Mouse (Mus musculus) heart, postnatal 0 days (tissue): ENCODE measurements around the gene Gm10271. TPM values are rescaled to one million over a fixed set of nuclear protein-coding genes. Genes with fewer than 3 reads are reported as not detected.

Experiments used
- ATAC-seq: fragments of 200-750 bp; cut with Nextera tagmentation; 2 replicates; pipeline ENCODE4 v1.8.0; 2017; ENCODE audit warnings: low read depth, moderate number of reproducible peaks, moderate library complexity; ENCODE audit not compliant: insufficient read depth
- DNase-seq: peaks from one replicate; pipeline ENCODE4 v3.0.0-alpha.2; 2016; ENCODE audit warnings: low spot score
- H3K27ac ChIP-seq: fragments of 300-500 bp; sonication (generic); 2 replicates; pipeline ENCODE4 v1.5.1; 2014; ENCODE audit warnings: low read depth, mild to moderate bottlenecking
- H3K27me3 ChIP-seq: fragments of 300-500 bp; sonication (generic); 2 replicates; pipeline ENCODE4 v1.6.1; 2014; ENCODE audit warnings: low read length, mixed read lengths; ENCODE audit not compliant: control insufficient read depth, insufficient read depth
- H3K36me3 ChIP-seq: fragments of 300-500 bp; sonication (generic); replicated peaks from 2 replicates; pipeline ENCODE4 v1.6.1; 2014; ENCODE audit warnings: low read length, mixed read lengths; ENCODE audit not compliant: control insufficient read depth, insufficient read depth
- H3K4me1 ChIP-seq: fragments of 300-500 bp; sonication (generic); 2 replicates; pipeline ENCODE4 v1.6.1; 2014; ENCODE audit warnings: antibody characterized with exemption; ENCODE audit not compliant: control insufficient read depth, insufficient read depth
- H3K4me2 ChIP-seq: fragments of 300-500 bp; sonication (generic); 2 replicates; pipeline ENCODE4 v1.6.1; 2014; ENCODE audit warnings: low read depth, mild to moderate bottlenecking, low read length, moderate library complexity
- H3K4me3 ChIP-seq: fragments of 300-500 bp; sonication (generic); 2 replicates; pipeline ENCODE4 v1.5.1; 2014; ENCODE audit warnings: low read depth, low read length
- H3K9ac ChIP-seq: fragments of 300-500 bp; sonication (generic); replicated peaks from 2 replicates; pipeline ENCODE4 v1.6.1; 2014; ENCODE audit warnings: low read depth, low read length, mixed read lengths
- H3K9me3 ChIP-seq: fragments of 300-500 bp; sonication (generic); replicated peaks from 2 replicates; pipeline ENCODE4 v1.6.1; 2016; ENCODE audit warnings: low read length; ENCODE audit not compliant: control insufficient read depth
- CTCF ChIP-seq: IDR thresholded peaks from 2 replicates; pipeline ENCODE4 v1.5.1; 2016; ENCODE audit warnings: antibody characterized with exemption, control low read depth, low read depth
- EP300 ChIP-seq: IDR thresholded peaks from 2 replicates; pipeline ENCODE4 v1.6.1; 2016; ENCODE audit warnings: antibody characterized with exemption, low read depth
- WGBS: fragments of 180-500 bp; shearing (Covaris S2); extraction: QIAGEN DNeasy Blood & Tissue Kit; methylation state at CpG from one replicate; pipeline ENCODE4 v1.1.7; 2014; 5-methylcytosine and 5-hydroxymethylcytosine counted together
- polyA plus RNA-seq: library from polyadenylated mRNA; unstranded; fragments of >200 nt; fragmentation: Nextera tagmentation; extraction: Ambion mirVana; gene quantifications from 2 replicates; pipeline ENCODE4 v1.2.1, GENCODE M21; 2015
- total RNA-seq: library from RNA; depleted of rRNA; stranded (reverse); fragments of >200 nt; gene quantifications from 2 replicates; pipeline ENCODE4 v1.2.3, GENCODE M21; 2014; ENCODE audit warnings: low replicate concordance

Gene Gm10271
- total and polyA plus RNA-seq, 2 experiments from 2014 or later = not detected

GRCm38 (mm10) chr10:116998716-116999455 lies 26.5 kb upstream of the Gm10271 start:
- peaks cover 17% of the 10 kb centered on the region for H3K4me1 ChIP-seq
- no peak overlapping the region for H3K9ac ChIP-seq
- H3K27me3 ChIP-seq = no peaks in the 10 kb centered on the region
- TF ChIP-seq EP300 = no peak
- TF ChIP-seq CTCF = no peak
- H3K4me3 ChIP-seq = no peak overlapping the region
- no peaks in the 10 kb centered on the region for H3K36me3 ChIP-seq
- DNase-seq (no peak), ATAC-seq (no peak)
- 69% methylated on average over 17 of the region's 17 CpGs for WGBS
- no peak overlapping the region for H3K27ac ChIP-seq
- H3K9me3 ChIP-seq = no peaks in the 10 kb centered on the region
- no peak overlapping the region for H3K4me2 ChIP-seq

- H3K9ac ChIP-seq = no peak overlapping the region
- H3K27me3 ChIP-seq = no peaks in the 10 kb centered on the region
- H3K9me3 ChIP-seq = no peaks in the 10 kb centered on the region
- H3K36me3 ChIP-seq = no peaks in the 10 kb centered on the region
- peak overlapping the region; percentile 78 for H3K27ac ChIP-seq
- TF ChIP-seq CTCF (no peak), EP300 (peak; percentile 59; the same call in 1 of the 2 replicates)
- peak; percentile 90 for DNase-seq
- H3K4me1 ChIP-seq = peaks cover 17% of the 10 kb centered on the region
- WGBS = 23% methylated on average over 6 of the region's 6 CpGs
- no peak overlapping the region for H3K4me2 ChIP-seq
- no peak overlapping the region for H3K4me3 ChIP-seq
- ATAC-seq = peak; percentile 93
Observed at GRCm38 (mm10) chr10:116996236-116996600, 23.8 kb upstream of the Gm10271 start.

GRCm38 (mm10) chr10:116995584-116996235 lies 23.3 kb upstream of the Gm10271 start:
- DNase-seq (no peak), ATAC-seq (0 out of 2 replicates have a peak, but pooled peaks have one; percentile 9)
- H3K9ac ChIP-seq = no peak overlapping the region
- H3K27ac ChIP-seq = peak overlapping the region; percentile 78
- no peak overlapping the region for H3K4me2 ChIP-seq
- no peaks in the 10 kb centered on the region for H3K27me3 ChIP-seq
- TF ChIP-seq EP300 = no peak
- no peak for TF ChIP-seq CTCF
- H3K4me3 ChIP-seq = no peak overlapping the region
- H3K4me1 ChIP-seq = peaks cover 17% of the 10 kb centered on the region
- 63% methylated on average over 6 of the region's 6 CpGs for WGBS
- no peaks in the 10 kb centered on the region for H3K9me3 ChIP-seq
- H3K36me3 ChIP-seq = no peaks in the 10 kb centered on the region

GRCm38 (mm10) chr10:116995162-116995561 lies 22.8 kb upstream of the Gm10271 start:
- H3K4me1 ChIP-seq = peaks cover 17% of the 10 kb centered on the region
- H3K27me3 ChIP-seq = no peaks in the 10 kb centered on the region
- H3K9me3 ChIP-seq = no peaks in the 10 kb centered on the region
- no peak overlapping the region for H3K4me2 ChIP-seq
- ATAC-seq (no peak), DNase-seq (no peak)
- H3K9ac ChIP-seq = no peak overlapping the region
- H3K27ac ChIP-seq = peak overlapping the region; percentile 11; the same call in 1 of the 2 replicates
- 90% methylated on average over 5 of the region's 5 CpGs for WGBS
- H3K36me3 ChIP-seq = no peaks in the 10 kb centered on the region
- no peak for TF ChIP-seq EP300
- TF ChIP-seq CTCF = no peak
- no peak overlapping the region for H3K4me3 ChIP-seq

- H3K4me3 ChIP-seq = no peak overlapping the region
- no peaks in the 10 kb centered on the region for H3K9me3 ChIP-seq
- 79% methylated on average over 8 of the region's 8 CpGs for WGBS
- no peak overlapping the region for H3K9ac ChIP-seq
- no peaks in the 10 kb centered on the region for H3K27me3 ChIP-seq
- no peak overlapping the region for H3K4me2 ChIP-seq
- H3K4me1 ChIP-seq = peaks cover 17% of the 10 kb centered on the region
- no peak for DNase-seq
- TF ChIP-seq EP300 (no peak), CTCF (no peak)
- no peak overlapping the region for H3K27ac ChIP-seq
- ATAC-seq = no peak
- no peaks in the 10 kb centered on the region for H3K36me3 ChIP-seq
Observed at GRCm38 (mm10) chr10:116993971-116994370, 21.6 kb upstream of the Gm10271 start.
